Mouse (Mus musculus) midbrain, embryonic 13.5 days (tissue): ENCODE measurements around the gene Itga6. TPM values are rescaled to one million over a fixed set of nuclear protein-coding genes. Genes with fewer than 3 reads are reported as not detected.

Experiments used
- ATAC-seq: fragments of 200-750 bp; cut with Nextera tagmentation; 2 replicates; pipeline ENCODE4 v1.8.0; 2017; ENCODE audit warnings: mild to moderate bottlenecking, moderate TSS enrichment, moderate library complexity
- H3K27ac ChIP-seq: fragments of 300-500 bp; sonication (generic); 2 replicates; pipeline ENCODE4 v1.5.1; 2015; ENCODE audit warnings: inconsistent platforms, mild to moderate bottlenecking, moderate library complexity
- H3K27me3 ChIP-seq: fragments of 300-500 bp; sonication (generic); 2 replicates; pipeline ENCODE4 v1.6.1; 2015; ENCODE audit warnings: mild to moderate bottlenecking, inconsistent platforms
- H3K36me3 ChIP-seq: fragments of 300-500 bp; sonication (generic); 2 replicates; pipeline ENCODE4 v1.6.1; 2015; ENCODE audit warnings: mild to moderate bottlenecking, inconsistent platforms
- H3K4me1 ChIP-seq: fragments of 300-500 bp; sonication (generic); replicated peaks from 2 replicates; pipeline ENCODE4 v1.6.1; 2015; ENCODE audit warnings: inconsistent platforms
- H3K4me2 ChIP-seq: fragments of 300-500 bp; sonication (generic); replicated peaks from 2 replicates; pipeline ENCODE4 v1.6.1; 2015; ENCODE audit warnings: moderate library complexity, mild to moderate bottlenecking, inconsistent platforms
- H3K4me3 ChIP-seq: fragments of 300-500 bp; sonication (generic); replicated peaks from 2 replicates; pipeline ENCODE4 v1.5.1; 2015; ENCODE audit warnings: mild to moderate bottlenecking, inconsistent platforms
- H3K9ac ChIP-seq: fragments of 300-500 bp; sonication (generic); replicated peaks from 2 replicates; pipeline ENCODE4 v1.6.1; 2015; ENCODE audit warnings: mild to moderate bottlenecking, inconsistent platforms
- H3K9me3 ChIP-seq: fragments of 300-500 bp; sonication (generic); 2 replicates; pipeline ENCODE4 v1.6.1; 2016; ENCODE audit warnings: mild to moderate bottlenecking, inconsistent platforms
- whole genome bisulfite sequencing: fragments of 180-500 bp; shearing (Covaris S2); methylation state at CpG from one replicate; pipeline ENCODE4 v1.1.7; 2015; 5-methylcytosine and 5-hydroxymethylcytosine counted together
- polyA plus RNA-seq: library from polyadenylated mRNA; unstranded; fragments of >200 nt; fragmentation: Nextera tagmentation; extraction: Ambion mirVana; gene quantifications from 2 replicates; pipeline ENCODE4 v1.2.1, GENCODE M21; 2015

The Itga6 gene
- polyA plus RNA-seq: 17.6 and 19.6 TPM in 2 replicates

GRCm38 (mm10) chr2:71745610-71746374 lies at the start of gene Itga6:
Gene Itga6 (plus strand): TSS chr2:71745616.
- WGBS: 58% methylated on average over 6 of the region's 6 CpGs
- ATAC-seq: no peak
- H3K36me3 ChIP-seq: no peaks in the 10 kb centered on the region
- H3K4me2 ChIP-seq: no peak within 1 kb of the TSS
- no peak within 1 kb of the TSS for H3K27ac ChIP-seq
- H3K27me3 ChIP-seq: 0 out of 2 replicates have a peak, but pooled peaks cover 4% of the 10 kb centered on the region
- H3K4me3 ChIP-seq: no peak within 1 kb of the TSS
- H3K9ac ChIP-seq: no peak within 1 kb of the TSS
- H3K4me1 ChIP-seq: peaks cover 44% of the 10 kb centered on the region
- no peaks in the 10 kb centered on the region for H3K9me3 ChIP-seq

- Histone ChIP-seq H3K27ac (no peak overlapping the region), H3K4me1 (peaks cover 13% of the 10 kb centered on the region), H3K4me3 (no peak overlapping the region), H3K9ac (no peak overlapping the region), H3K4me2 (no peak overlapping the region), H3K27me3 (no peaks in the 10 kb centered on the region), H3K36me3 (no peaks in the 10 kb centered on the region), H3K9me3 (no peaks in the 10 kb centered on the region)
- ATAC-seq: no peak
- 100% methylated on average over 1 of the region's 1 CpGs for WGBS
Measured at GRCm38 (mm10) chr2:71696776-71697175, 48.6 kb upstream of the Itga6 start.

- 81% methylated on average over 8 of the region's 8 CpGs for WGBS
- Histone ChIP-seq H3K9me3 (no peaks in the 10 kb centered on the region), H3K36me3 (no peaks in the 10 kb centered on the region), H3K4me1 (peaks cover 13% of the 10 kb centered on the region), H3K27ac (no peak overlapping the region), H3K4me3 (no peak overlapping the region), H3K4me2 (no peak overlapping the region), H3K9ac (no peak overlapping the region), H3K27me3 (no peaks in the 10 kb centered on the region)
- no peak for ATAC-seq
Measured at GRCm38 (mm10) chr2:71697408-71698336, 47.7 kb upstream of the Itga6 start.

GRCm38 (mm10) chr2:71698366-71698765 lies 47.0 kb upstream of the Itga6 start:
- 81% methylated on average over 6 of the region's 6 CpGs for WGBS
- ATAC-seq: no peak

GRCm38 (mm10) chr2:71698942-71699341 lies 46.5 kb upstream of the Itga6 start:
- WGBS: 46% methylated on average over 7 of the region's 7 CpGs
- no peaks in the 10 kb centered on the region for H3K27me3 ChIP-seq
- no peak for ATAC-seq

More at GRCm38 (mm10) chr2:71698366-71698765, 47.0 kb upstream of the Itga6 start:
- Histone ChIP-seq H3K27ac (no peak overlapping the region), H3K9ac (no peak overlapping the region), H3K4me2 (no peak overlapping the region), H3K27me3 (no peaks in the 10 kb centered on the region), H3K9me3 (no peaks in the 10 kb centered on the region), H3K36me3 (no peaks in the 10 kb centered on the region), H3K4me1 (peaks cover 13% of the 10 kb centered on the region), H3K4me3 (no peak overlapping the region)

GRCm38 (mm10) chr2:71701341-71701740 lies 44.1 kb upstream of the Itga6 start:
- H3K9me3 ChIP-seq: no peaks in the 10 kb centered on the region
- no peaks in the 10 kb centered on the region for H3K27me3 ChIP-seq
- WGBS: 95% methylated on average over 3 of the region's 3 CpGs
- H3K36me3 ChIP-seq: no peaks in the 10 kb centered on the region
- no peak overlapping the region for H3K27ac ChIP-seq
- no peak overlapping the region for H3K4me2 ChIP-seq
- no peak overlapping the region for H3K9ac ChIP-seq
- ATAC-seq: no peak
- no peak overlapping the region for H3K4me3 ChIP-seq
- peaks cover 13% of the 10 kb centered on the region for H3K4me1 ChIP-seq

More at GRCm38 (mm10) chr2:71698942-71699341, 46.5 kb upstream of the Itga6 start:
- Histone ChIP-seq H3K36me3 (no peaks in the 10 kb centered on the region), H3K27ac (no peak overlapping the region), H3K4me2 (no peak overlapping the region), H3K4me3 (no peak overlapping the region), H3K4me1 (peaks cover 13% of the 10 kb centered on the region), H3K9me3 (no peaks in the 10 kb centered on the region), H3K9ac (no peak overlapping the region)

- Histone ChIP-seq H3K27me3 (no peaks in the 10 kb centered on the region), H3K4me1 (0 out of 2 replicates have a peak, but pooled peaks cover under 1% of the 10 kb centered on the region), H3K27ac (no peak overlapping the region), H3K9ac (no peak overlapping the region), H3K9me3 (no peaks in the 10 kb centered on the region), H3K36me3 (no peaks in the 10 kb centered on the region), H3K4me3 (no peak overlapping the region), H3K4me2 (no peak overlapping the region)
- no peak for ATAC-seq
- WGBS: 35% methylated on average over 5 of the region's 5 CpGs
Measured at GRCm38 (mm10) chr2:71704309-71704708, 41.1 kb upstream of the Itga6 start.

- ATAC-seq: no peak
- Histone ChIP-seq H3K4me2 (no peak overlapping the region), H3K27ac (no peak overlapping the region), H3K9ac (no peak overlapping the region), H3K9me3 (no peaks in the 10 kb centered on the region), H3K27me3 (no peaks in the 10 kb centered on the region), H3K4me3 (no peak overlapping the region), H3K4me1 (no peaks in the 10 kb centered on the region), H3K36me3 (no peaks in the 10 kb centered on the region)
- WGBS: 85% methylated on average over 5 of the region's 5 CpGs
Measured at GRCm38 (mm10) chr2:71708886-71709285, 36.5 kb upstream of the Itga6 start.

GRCm38 (mm10) chr2:71711640-71712039 lies 33.8 kb upstream of the Itga6 start:
- Histone ChIP-seq H3K9ac (no peak overlapping the region), H3K27me3 (no peaks in the 10 kb centered on the region), H3K36me3 (no peaks in the 10 kb centered on the region), H3K9me3 (no peaks in the 10 kb centered on the region), H3K4me1 (no peaks in the 10 kb centered on the region), H3K27ac (no peak overlapping the region), H3K4me3 (no peak overlapping the region), H3K4me2 (no peak overlapping the region)
- WGBS: 79% methylated on average over 2 of the region's 2 CpGs
- no peak for ATAC-seq

DNA sequence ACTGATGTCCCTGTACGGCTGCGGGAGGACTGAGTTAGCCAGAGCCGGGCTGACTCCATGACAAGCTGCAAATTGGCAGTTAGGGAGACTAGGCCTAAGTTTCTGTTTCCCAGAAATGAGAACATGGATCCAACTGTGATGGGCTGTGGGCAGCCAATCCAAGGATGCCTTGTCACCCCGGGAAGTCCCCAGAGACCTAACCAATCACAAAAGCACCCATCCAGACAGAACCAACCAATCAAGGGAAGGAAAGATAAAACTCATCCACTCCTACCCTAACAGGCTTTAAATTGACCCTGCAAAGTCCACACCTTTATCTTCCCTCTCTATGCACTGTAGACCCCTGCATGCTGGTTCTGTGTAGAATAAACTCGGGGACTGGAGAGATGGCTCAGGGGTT lies 31.0 kb upstream of the Itga6 start:
- H3K9ac ChIP-seq: no peak overlapping the region
- H3K36me3 ChIP-seq: no peaks in the 10 kb centered on the region
- H3K4me2 ChIP-seq: no peak overlapping the region
- ATAC-seq: no peak
- no peaks in the 10 kb centered on the region for H3K9me3 ChIP-seq
- H3K4me1 ChIP-seq: peaks cover 6% of the 10 kb centered on the region
- 93% methylated on average over 5 of the region's 5 CpGs for WGBS
- H3K4me3 ChIP-seq: no peak overlapping the region
- H3K27me3 ChIP-seq: no peaks in the 10 kb centered on the region
- no peak overlapping the region for H3K27ac ChIP-seq

GRCm38 (mm10) chr2:71719005-71719386 lies 26.4 kb upstream of the Itga6 start:
- no peak overlapping the region for H3K9ac ChIP-seq
- H3K9me3 ChIP-seq: no peaks in the 10 kb centered on the region
- H3K27ac ChIP-seq: no peak overlapping the region; the same call in 1 of the 2 replicates
- H3K27me3 ChIP-seq: no peaks in the 10 kb centered on the region
- H3K36me3 ChIP-seq: no peaks in the 10 kb centered on the region
- H3K4me3 ChIP-seq: no peak overlapping the region
- H3K4me2 ChIP-seq: no peak overlapping the region
- ATAC-seq: no peak
- 42% methylated on average over 9 of the region's 9 CpGs for WGBS
- peaks cover 12% of the 10 kb centered on the region for H3K4me1 ChIP-seq
